Mouse (Mus musculus): ENCODE data around the gene Slf2. TPM values are rescaled to one million over a fixed set of nuclear protein-coding genes. Genes with fewer than 3 reads are reported as not detected.

Gene Slf2
- polyA plus RNA-seq, 1 experiment = 5.7 TPM

DNA sequence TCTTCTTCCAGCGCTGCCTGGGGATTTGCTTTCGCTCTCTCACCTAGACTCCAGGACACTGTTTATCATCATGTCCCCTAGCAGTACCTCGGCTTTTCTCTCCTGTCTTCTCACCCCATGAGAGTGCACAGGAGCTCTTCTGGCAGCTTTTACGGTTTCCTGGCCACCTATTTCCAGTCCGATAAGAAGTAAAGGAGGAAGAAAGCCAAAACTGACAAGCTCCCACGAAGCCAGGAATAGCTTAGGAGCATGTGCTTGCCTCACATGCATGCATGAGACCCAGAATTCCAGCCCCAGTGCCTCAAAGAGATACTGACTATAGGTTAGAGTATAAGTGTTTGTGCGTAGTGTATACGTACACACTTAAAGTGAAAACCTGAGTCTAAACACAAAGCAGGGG lies 2.8 kb upstream of the Slf2 start:
- H3K4me1 ChIP-seq = peaks cover 40% of the 10 kb centered on the region
- H3K9me3 ChIP-seq = no peaks in the 10 kb centered on the region
- H3K27me3 ChIP-seq (replicated peaks) = peaks cover 7% of the 10 kb centered on the region
- H3K36me3 ChIP-seq (replicated peaks; ENCODE audit: low read length) = peaks cover 5% of the 10 kb centered on the region
- H3K4me3 ChIP-seq (replicated peaks) = peak overlapping the region; percentile 64
- TF ChIP-seq GATA1 (IDR thresholded peaks at IDR 0.05; ENCODE audit: borderline replicate concordance, low read length) (no peak), FLI1 (IDR thresholded peaks at IDR 0.05; ENCODE audit: low read length) (no peak)

GRCm38 (mm10) chr19:44929251-44929650 lies 1.7 kb upstream of the Slf2 start:
- H3K9me3 ChIP-seq = no peaks in the 10 kb centered on the region
- peaks cover 11% of the 10 kb centered on the region for H3K36me3 ChIP-seq (replicated peaks; ENCODE audit: low read length)
- peaks cover 7% of the 10 kb centered on the region for H3K27me3 ChIP-seq (replicated peaks)
- peaks cover 45% of the 10 kb centered on the region for H3K4me1 ChIP-seq
- no peak for TF ChIP-seq FLI1 (IDR thresholded peaks at IDR 0.05; ENCODE audit: low read length)
- no peak for TF ChIP-seq GATA1 (IDR thresholded peaks at IDR 0.05; ENCODE audit: borderline replicate concordance, low read length)
- no peak overlapping the region for H3K4me3 ChIP-seq (replicated peaks)

DNA sequence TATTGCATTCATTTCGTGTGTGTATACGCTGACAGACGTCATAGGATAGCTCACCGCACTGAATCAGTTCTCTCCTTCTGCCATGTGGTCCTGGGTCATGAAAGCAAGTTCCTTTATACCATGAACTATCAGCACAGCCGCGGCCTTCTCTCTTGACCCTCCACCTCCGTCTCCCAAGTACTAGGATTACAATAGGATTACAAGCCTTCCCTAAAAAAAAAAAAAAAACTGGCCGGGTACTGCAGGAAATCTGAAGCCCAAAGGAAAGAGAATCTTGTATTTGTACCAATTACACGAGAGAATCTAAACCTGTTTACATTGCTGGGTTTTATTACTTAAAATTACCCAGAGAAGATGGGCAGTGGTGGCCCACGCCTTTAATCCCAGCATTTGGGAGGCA lies 1.3 kb upstream of the Slf2 start:
- Histone ChIP-seq H3K27me3 (replicated peaks) (peaks cover 6% of the 10 kb centered on the region), H3K4me1 (peaks cover 45% of the 10 kb centered on the region), H3K9me3 (no peaks in the 10 kb centered on the region), H3K4me3 (replicated peaks) (no peak overlapping the region), H3K36me3 (replicated peaks; ENCODE audit: low read length) (peaks cover 14% of the 10 kb centered on the region)
- TF ChIP-seq FLI1 (IDR thresholded peaks at IDR 0.05; ENCODE audit: low read length) (no peak), GATA1 (IDR thresholded peaks at IDR 0.05; ENCODE audit: borderline replicate concordance, low read length) (no peak)

GRCm38 (mm10) chr19:44930122-44930521 lies 829 bp upstream of the Slf2 start:
- TF ChIP-seq FLI1 (IDR thresholded peaks at IDR 0.05; ENCODE audit: low read length) (no peak), GATA1 (IDR thresholded peaks at IDR 0.05; ENCODE audit: borderline replicate concordance, low read length) (no peak)
- Histone ChIP-seq H3K27me3 (replicated peaks) (peaks cover 4% of the 10 kb centered on the region), H3K4me1 (peaks cover 45% of the 10 kb centered on the region), H3K4me3 (replicated peaks) (peak overlapping the region; percentile 100), H3K9me3 (no peaks in the 10 kb centered on the region), H3K36me3 (replicated peaks; ENCODE audit: low read length) (peaks cover 19% of the 10 kb centered on the region)

GRCm38 (mm10) chr19:44931454-44931759 lies 456 bp downstream of the Slf2 start:
- TF ChIP-seq FLI1 (IDR thresholded peaks at IDR 0.05; ENCODE audit: low read length) = no peak
- TF ChIP-seq GATA1 (IDR thresholded peaks at IDR 0.05; ENCODE audit: borderline replicate concordance, low read length) = no peak
- Histone ChIP-seq H3K4me3 (replicated peaks) (peak overlapping the region; percentile 100), H3K4me1 (peaks cover 45% of the 10 kb centered on the region), H3K27me3 (replicated peaks) (no peaks in the 10 kb centered on the region), H3K36me3 (replicated peaks; ENCODE audit: low read length) (peaks cover 29% of the 10 kb centered on the region), H3K9me3 (no peaks in the 10 kb centered on the region)

DNA sequence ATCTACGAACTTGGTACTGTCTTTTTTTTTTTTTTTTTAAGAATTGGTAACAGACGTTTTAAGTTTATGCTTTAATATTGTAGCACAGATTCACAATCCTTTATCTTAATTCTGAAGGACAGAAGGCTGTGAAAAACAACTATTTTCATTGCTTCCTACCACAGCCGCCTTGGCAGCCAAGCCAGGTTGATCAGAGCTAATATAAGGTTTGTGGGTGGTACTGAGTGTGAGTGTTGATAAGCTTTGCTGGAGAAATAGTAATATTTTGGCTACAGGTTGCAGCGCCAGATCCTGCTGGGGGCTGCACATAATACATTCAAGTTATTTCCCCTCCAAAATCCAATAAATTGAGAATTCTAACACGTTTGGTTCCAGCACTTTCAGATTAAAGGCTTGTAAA lies 1.1 kb downstream of the Slf2 start:
- no peak for TF ChIP-seq FLI1 (IDR thresholded peaks at IDR 0.05; ENCODE audit: low read length)
- TF ChIP-seq GATA1 (IDR thresholded peaks at IDR 0.05; ENCODE audit: borderline replicate concordance, low read length) = no peak
- Histone ChIP-seq H3K4me1 (peaks cover 45% of the 10 kb centered on the region), H3K36me3 (replicated peaks; ENCODE audit: low read length) (peaks cover 36% of the 10 kb centered on the region), H3K4me3 (replicated peaks) (peak overlapping the region; percentile 100), H3K9me3 (no peaks in the 10 kb centered on the region), H3K27me3 (replicated peaks) (no peaks in the 10 kb centered on the region)

DNA sequence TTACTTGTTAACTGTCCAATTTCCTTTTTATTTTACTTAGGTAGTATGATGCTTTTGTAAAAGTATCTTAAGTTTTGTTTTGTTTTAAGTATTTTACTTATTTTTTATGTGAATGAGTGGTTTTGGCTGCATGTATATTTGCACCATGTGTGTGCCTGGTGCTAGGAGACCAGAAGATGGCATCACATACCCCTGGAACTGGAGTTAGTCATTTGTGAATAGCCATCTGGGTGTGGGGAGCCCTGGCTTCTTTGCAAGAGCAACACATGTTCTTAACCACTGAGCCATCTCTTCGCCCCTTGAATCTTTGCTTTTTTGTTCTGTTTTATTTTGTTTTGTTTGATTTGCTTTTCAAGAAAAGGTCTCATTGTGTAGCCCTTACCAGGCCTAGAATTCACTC lies 2.2 kb downstream of the Slf2 start:
- Histone ChIP-seq H3K4me3 (replicated peaks) (no peak overlapping the region), H3K4me1 (peaks cover 38% of the 10 kb centered on the region), H3K9me3 (no peaks in the 10 kb centered on the region), H3K27me3 (replicated peaks) (no peaks in the 10 kb centered on the region), H3K36me3 (replicated peaks; ENCODE audit: low read length) (peaks cover 43% of the 10 kb centered on the region)
- no peak for TF ChIP-seq FLI1 (IDR thresholded peaks at IDR 0.05; ENCODE audit: low read length)
- TF ChIP-seq GATA1 (IDR thresholded peaks at IDR 0.05; ENCODE audit: borderline replicate concordance, low read length) = no peak

- 0 out of 2 replicates have a peak, but pooled peaks cover 2% of the 10 kb centered on the region for H3K4me1 ChIP-seq
- H3K4me3 ChIP-seq (replicated peaks) = no peak overlapping the region
- no peaks in the 10 kb centered on the region for H3K27me3 ChIP-seq (replicated peaks)
- no peaks in the 10 kb centered on the region for H3K9me3 ChIP-seq
- TF ChIP-seq FLI1 (IDR thresholded peaks at IDR 0.05; ENCODE audit: low read length) = no peak
- no peak for TF ChIP-seq GATA1 (IDR thresholded peaks at IDR 0.05; ENCODE audit: borderline replicate concordance, low read length)
- H3K36me3 ChIP-seq (replicated peaks; ENCODE audit: low read length) = peaks cover 95% of the 10 kb centered on the region
These were observed 28.7 kb downstream of the Slf2 start for GRCm38 (mm10) chr19:44959633-44960032.

DNA sequence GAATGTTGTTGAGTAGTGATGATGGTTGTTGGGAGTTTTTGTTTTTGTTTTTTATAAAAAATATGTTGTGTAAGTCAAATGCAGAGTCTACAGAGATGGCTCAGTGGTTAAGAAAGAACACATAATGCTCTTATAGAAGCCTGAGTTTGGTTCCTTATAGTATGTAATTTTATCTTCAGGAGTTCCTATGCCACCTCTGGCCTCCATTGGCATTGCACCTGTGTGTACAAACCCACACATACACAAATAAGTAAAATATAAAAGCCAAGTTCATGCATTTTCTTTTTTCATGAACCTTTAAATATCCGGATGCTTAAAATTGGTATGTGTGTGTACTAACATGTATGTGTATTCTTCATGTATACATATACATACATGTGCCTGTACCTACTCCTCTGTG lies 35.0 kb downstream of the Slf2 start:
- Histone ChIP-seq H3K9me3 (no peaks in the 10 kb centered on the region), H3K4me3 (replicated peaks) (no peak overlapping the region), H3K36me3 (replicated peaks; ENCODE audit: low read length) (peaks cover 94% of the 10 kb centered on the region), H3K27me3 (replicated peaks) (no peaks in the 10 kb centered on the region), H3K4me1 (peaks cover 5% of the 10 kb centered on the region; the same call in 1 of the 2 replicates)
- TF ChIP-seq FLI1 (IDR thresholded peaks at IDR 0.05; ENCODE audit: low read length) (no peak), GATA1 (IDR thresholded peaks at IDR 0.05; ENCODE audit: borderline replicate concordance, low read length) (no peak)

GRCm38 (mm10) chr19:44968329-44968728 lies 37.4 kb downstream of the Slf2 start:
- Histone ChIP-seq H3K4me1 (peaks cover 5% of the 10 kb centered on the region; the same call in 1 of the 2 replicates), H3K9me3 (no peaks in the 10 kb centered on the region), H3K4me3 (replicated peaks) (no peak overlapping the region), H3K27me3 (replicated peaks) (no peaks in the 10 kb centered on the region), H3K36me3 (replicated peaks; ENCODE audit: low read length) (peaks cover 93% of the 10 kb centered on the region)
- TF ChIP-seq FLI1 (IDR thresholded peaks at IDR 0.05; ENCODE audit: low read length) = no peak
- no peak for TF ChIP-seq GATA1 (IDR thresholded peaks at IDR 0.05; ENCODE audit: borderline replicate concordance, low read length)

DNA sequence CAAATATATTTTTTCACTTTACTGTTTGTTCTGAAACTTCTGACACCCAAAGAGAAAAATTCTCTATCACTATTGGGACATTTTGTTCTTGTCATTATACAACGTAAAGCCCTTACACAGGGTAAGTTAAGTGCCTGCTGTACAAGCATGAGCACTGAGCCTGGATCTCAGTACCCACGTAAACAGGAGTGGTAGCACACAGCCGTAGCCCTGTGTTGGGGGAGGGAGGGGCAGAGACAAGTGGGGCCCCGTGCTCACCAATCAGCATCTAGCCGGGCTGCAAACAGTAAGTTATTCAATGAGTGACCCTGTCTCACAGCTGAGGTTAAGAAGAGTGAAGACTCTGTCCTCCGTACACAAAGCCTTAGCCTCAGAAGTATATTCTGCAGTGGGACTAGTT lies 45.7 kb downstream of the Slf2 start:
- Histone ChIP-seq H3K27me3 (replicated peaks) (no peaks in the 10 kb centered on the region), H3K9me3 (no peaks in the 10 kb centered on the region), H3K4me3 (replicated peaks) (no peak overlapping the region), H3K36me3 (replicated peaks; ENCODE audit: low read length) (peaks cover 99% of the 10 kb centered on the region), H3K4me1 (no peaks in the 10 kb centered on the region)
- TF ChIP-seq FLI1 (IDR thresholded peaks at IDR 0.05; ENCODE audit: low read length) = no peak
- TF ChIP-seq GATA1 (IDR thresholded peaks at IDR 0.05; ENCODE audit: borderline replicate concordance, low read length) = no peak

Data from megakaryocyte, embryonic 14.5 days (primary cell).